Mouse (Mus musculus) liver, adult 2 months (tissue): ENCODE data around the gene Ddhd1.

Source experiments
- CTCF ChIP-seq: fragments of 200-500 bp; IDR thresholded peaks from 2 replicates; pipeline ENCODE4 v1.5.1; 2011; ENCODE audit warnings: low read depth, low read length, control low read depth
- POLR2A ChIP-seq: fragments of 200-500 bp; IDR thresholded peaks from 2 replicates; pipeline ENCODE4 v1.6.1; 2011; ENCODE audit warnings: low read length, control low read depth; ENCODE audit not compliant: insufficient read depth; ENCODE audit errors: extremely low read depth

DNA sequence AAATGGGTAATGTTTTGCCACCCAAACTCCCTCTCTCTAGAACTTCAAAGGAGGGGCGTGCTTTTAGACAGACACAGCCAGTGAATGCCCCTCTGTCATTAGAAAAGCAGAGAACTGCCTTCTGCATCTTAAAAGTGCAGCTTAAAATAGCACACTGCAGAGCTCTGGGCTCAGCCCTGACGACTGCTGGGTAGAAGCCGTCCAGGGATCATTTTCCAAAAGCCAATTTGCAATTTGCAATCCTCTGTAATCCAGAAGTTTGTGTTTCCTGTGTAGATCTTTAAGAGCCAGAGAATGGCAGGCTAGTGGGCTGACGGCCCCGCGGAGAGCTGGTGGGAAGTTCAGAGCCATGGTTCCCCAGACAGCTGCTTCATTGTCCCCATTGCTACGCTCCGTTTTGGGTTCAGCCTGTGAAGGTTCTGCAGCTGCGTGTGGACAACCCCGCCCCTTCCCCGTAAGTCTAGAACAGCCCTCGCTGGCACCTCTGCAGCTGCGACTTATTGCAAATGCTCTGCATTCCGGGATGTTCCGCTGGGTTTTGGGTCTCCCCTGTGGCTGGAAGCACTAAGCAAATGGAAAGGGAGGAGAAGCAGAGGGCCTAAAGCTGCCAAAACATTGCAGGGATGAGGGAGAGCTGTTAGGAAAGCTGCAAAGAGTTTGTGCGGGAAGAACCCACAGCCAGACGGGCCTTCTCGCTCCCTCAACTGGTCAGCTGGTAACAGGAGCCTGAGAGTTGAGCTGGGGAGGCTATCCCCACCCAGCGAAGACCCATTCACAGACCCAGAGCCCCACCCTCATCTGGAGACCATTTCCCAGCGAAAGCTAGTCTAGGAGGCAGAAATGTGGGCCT is 92.5 kb downstream of the Ddhd1 start:
- TF ChIP-seq CTCF (no peak), POLR2A (no peak)
